Mouse (Mus musculus) erythroblast, embryonic 14.5 days (primary cell): ENCODE data around the gene Pard3.

Experiments used
- GATA1 ChIP-seq: IDR thresholded peaks from 2 replicates; pipeline ENCODE4 v1.6.1; 2012; ENCODE audit warnings: low read length, inconsistent platforms, mixed read lengths
- TAL1 ChIP-seq: IDR thresholded peaks from 3 replicates; pipeline ENCODE4 v1.6.1; 2012; ENCODE audit warnings: low read length, inconsistent platforms, mixed read lengths

GRCm38 (mm10) chr8:127315811-127316210 lies 252.1 kb downstream of the Pard3 start:
- TF ChIP-seq TAL1 (no peak), GATA1 (no peak)
